Comparison of ENCODE assay signal across 13 mouse cellular contexts in the genomic region with DNA sequence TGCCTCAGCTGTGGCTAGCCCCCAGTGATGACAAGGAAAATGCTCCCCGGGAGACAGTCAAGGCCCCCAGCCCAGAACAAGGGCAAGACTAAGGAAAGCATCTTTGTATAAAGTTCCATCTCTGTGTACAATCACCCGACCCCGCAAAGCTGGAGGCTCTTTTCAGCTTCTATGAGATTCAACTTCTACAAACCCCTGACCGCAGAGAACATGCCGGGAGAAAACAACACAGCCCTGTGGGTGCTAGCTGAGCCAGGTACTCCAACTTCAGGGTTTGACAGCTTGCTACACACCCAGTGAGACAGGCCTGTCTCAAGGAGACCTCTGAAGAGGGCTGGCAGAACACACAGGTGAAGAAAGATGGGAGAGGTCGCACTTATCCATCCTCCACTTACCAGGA.
DNase-seq lines count a peak whose midpoint lies in the region; ATAC-seq and TF ChIP-seq lines count a peak whose summit lies in the region.
"Had no signal": no experiment of that assay in that cellular context is flagged by ENCODE, and none has a peak within 500 bp of the region (broad histone marks: within the 10 kb centered on the region; RNA-seq: fewer than 3 reads in every experiment).

No protein-coding gene starts in this region.

- no peak for ATAC-seq in kidney, embryonic 16.5 days (ENCODE audit: low FRiP score, low TSS enrichment)
- no peak for ATAC-seq in hindbrain, embryonic 12.5 days (ENCODE audit: low FRiP score)
- peak; percentile 24; the same call in 1 of the 2 replicates for ATAC-seq in midbrain, embryonic 15.5 days (replicated peaks)
- ATAC-seq in lung, postnatal 0 days: no peak
- ATAC-seq: inflammation-experienced regulatory T-cells, adult 6 months had no signal

- H3K36me3 ChIP-seq in kidney, embryonic 16.5 days (ENCODE audit: insufficient read depth, low read length): no peaks in the 10 kb centered on the region
- no peaks in the 10 kb centered on the region for H3K36me3 ChIP-seq in forebrain, embryonic 10.5 days (replicated peaks)
- H3K36me3 ChIP-seq in hindbrain, embryonic 12.5 days: no peaks in the 10 kb centered on the region
- no peaks in the 10 kb centered on the region for H3K36me3 ChIP-seq in midbrain, embryonic 15.5 days (replicated peaks)
- H3K36me3 ChIP-seq in lung, postnatal 0 days (ENCODE audit: insufficient read depth, low read length): no peaks in the 10 kb centered on the region
- H3K36me3 ChIP-seq: G1E; heart, embryonic 13.5 days; lung, embryonic 15.5 days had no signal

- 74% methylated on average over 6 of the region's 6 CpGs for WGBS in kidney, embryonic 16.5 days
- WGBS in forebrain, embryonic 10.5 days: 57% methylated on average over 6 of the region's 6 CpGs
- 60% methylated on average over 6 of the region's 6 CpGs for WGBS in hindbrain, embryonic 12.5 days
- WGBS in midbrain, embryonic 15.5 days: 51% methylated on average over 6 of the region's 6 CpGs
- 76% methylated on average over 6 of the region's 6 CpGs for WGBS in lung, postnatal 0 days

- no peak overlapping the region for H3K4me3 ChIP-seq in kidney, embryonic 16.5 days (ENCODE audit: low read length)
- peak overlapping the region; percentile 42; the same call in 1 of the 2 replicates for H3K4me3 ChIP-seq in forebrain, embryonic 10.5 days
- no peak overlapping the region for H3K4me3 ChIP-seq in hindbrain, embryonic 12.5 days
- H3K4me3 ChIP-seq in midbrain, embryonic 15.5 days: peak overlapping the region; percentile 38
- H3K4me3 ChIP-seq in lung, postnatal 0 days (ENCODE audit: low read depth, low read length): no peak overlapping the region
- H3K4me3 ChIP-seq: lung, embryonic 15.5 days had no signal

- H3K4me1 ChIP-seq in kidney, embryonic 16.5 days (ENCODE audit: insufficient read depth, low read length): peaks cover 32% of the 10 kb centered on the region
- peaks cover 36% of the 10 kb centered on the region for H3K4me1 ChIP-seq in forebrain, embryonic 10.5 days
- H3K4me1 ChIP-seq in hindbrain, embryonic 12.5 days: peaks cover 30% of the 10 kb centered on the region
- peaks cover 32% of the 10 kb centered on the region for H3K4me1 ChIP-seq in midbrain, embryonic 15.5 days
- H3K4me1 ChIP-seq in lung, postnatal 0 days (ENCODE audit: insufficient read depth, low read depth, low read length): no peaks in the 10 kb centered on the region

- H3K27me3 ChIP-seq in kidney, embryonic 16.5 days (ENCODE audit: insufficient read depth, low read length): no peaks in the 10 kb centered on the region
- 0 out of 2 replicates have a peak, but pooled peaks cover 3% of the 10 kb centered on the region for H3K27me3 ChIP-seq in forebrain, embryonic 10.5 days (ENCODE audit: poor library complexity, severe bottlenecking)
- H3K27me3 ChIP-seq in hindbrain, embryonic 12.5 days: no peaks in the 10 kb centered on the region
- H3K27me3 ChIP-seq in midbrain, embryonic 15.5 days (replicated peaks): no peaks in the 10 kb centered on the region
- H3K27me3 ChIP-seq in lung, postnatal 0 days (replicated peaks; ENCODE audit: insufficient read depth, low read length): no peaks in the 10 kb centered on the region
- H3K27me3 ChIP-seq: lung, embryonic 15.5 days had no signal

- no peak overlapping the region for H3K4me2 ChIP-seq in kidney, embryonic 16.5 days (replicated peaks; ENCODE audit: low read depth, low read length)
- peak overlapping the region; percentile 44 for H3K4me2 ChIP-seq in hindbrain, embryonic 12.5 days (replicated peaks)
- H3K4me2 ChIP-seq in midbrain, embryonic 15.5 days: peak overlapping the region; percentile 56
- no peak overlapping the region for H3K4me2 ChIP-seq in lung, postnatal 0 days (replicated peaks; ENCODE audit: low read depth, low read length)

- DNase-seq in kidney, adult 9 months: no peak
- no peak for DNase-seq in forebrain, embryonic 10.5 days (ENCODE audit: extremely low spot score, low spot score)
- DNase-seq in c-Kit-positive CD71-positive TER-119-positive erythroid progenitor cells, embryonic 14.5 days (ENCODE audit: low spot score): no peak
- no peak for DNase-seq in adrenal gland, adult 2 months
- no peak for DNase-seq in lung, postnatal 0 days (ENCODE audit: low spot score)
- DNase-seq: thymus, postnatal 25 days had no signal

- no peak for TF ChIP-seq EP300 in lung, postnatal 0 days (IDR thresholded peaks at IDR 0.05)

- no peak overlapping the region; the same call in 1 of the 2 replicates for H3K27ac ChIP-seq in kidney, embryonic 16.5 days (ENCODE audit: low read length)
- H3K27ac ChIP-seq in forebrain, embryonic 10.5 days: no peak overlapping the region
- no peak overlapping the region for H3K27ac ChIP-seq in hindbrain, embryonic 12.5 days
- H3K27ac ChIP-seq in midbrain, embryonic 15.5 days: no peak overlapping the region
- H3K27ac ChIP-seq in lung, postnatal 0 days (ENCODE audit: low read length): no peak overlapping the region
- H3K27ac ChIP-seq: heart, embryonic 13.5 days; lung, embryonic 15.5 days had no signal

- H3K9ac ChIP-seq in kidney, embryonic 16.5 days (replicated peaks; ENCODE audit: low read length): peak overlapping the region; percentile 29; the same call in 1 of the 2 replicates
- H3K9ac ChIP-seq in hindbrain, embryonic 12.5 days: 0 out of 2 replicates have a peak overlapping the region, but pooled peaks have one; percentile 36
- no peak overlapping the region for H3K9ac ChIP-seq in midbrain, embryonic 15.5 days
- H3K9ac ChIP-seq in lung, postnatal 0 days (replicated peaks; ENCODE audit: low read depth): no peak overlapping the region
- H3K9ac ChIP-seq: lung, embryonic 15.5 days had no signal

- TF ChIP-seq CTCF in lung, postnatal 0 days (IDR thresholded peaks at IDR 0.05): no peak

- H3K9me3 ChIP-seq in kidney, embryonic 16.5 days (ENCODE audit: low read length): no peaks in the 10 kb centered on the region
- no peaks in the 10 kb centered on the region for H3K9me3 ChIP-seq in forebrain, embryonic 10.5 days
- H3K9me3 ChIP-seq in hindbrain, embryonic 12.5 days (replicated peaks): no peaks in the 10 kb centered on the region
- no peaks in the 10 kb centered on the region for H3K9me3 ChIP-seq in midbrain, embryonic 15.5 days
- no peaks in the 10 kb centered on the region for H3K9me3 ChIP-seq in lung, postnatal 0 days (ENCODE audit: low read length)
- H3K9me3 ChIP-seq: heart, embryonic 13.5 days; lung, embryonic 15.5 days had no signal

Comparison
In these comparisons a context has a peak if more than half of its experiments do, and no peak if none do; other contexts are left out.
1. H3K4me2 ChIP-seq: peak in hindbrain, embryonic 12.5 days (single experiment) and midbrain, embryonic 15.5 days (single experiment); none in kidney, embryonic 16.5 days (single experiment) and lung, postnatal 0 days (single experiment).
2. H3K4me3 ChIP-seq: peak in forebrain, embryonic 10.5 days (single experiment) and midbrain, embryonic 15.5 days (single experiment); none in kidney, embryonic 16.5 days (single experiment), hindbrain, embryonic 12.5 days (single experiment) and lung, postnatal 0 days (single experiment).
3. H3K9ac ChIP-seq: peak in kidney, embryonic 16.5 days (single experiment) and hindbrain, embryonic 12.5 days (single experiment); none in midbrain, embryonic 15.5 days (single experiment) and lung, postnatal 0 days (single experiment).